Mouse (Mus musculus): ENCODE measurements around the gene Fdxr.

Fdxr gene

GRCm38 (mm10) chr11:115233526-115234290, 43.1 kb downstream of the Fdxr start:
- peak in 1 of 2 experiments; percentile 44 for DNase-seq

- DNase-seq: no peak
Measured at GRCm38 (mm10) chr11:115232889-115233288, 44.0 kb downstream of the Fdxr start.

GRCm38 (mm10) chr11:115231924-115232323, 44.9 kb downstream of the Fdxr start:
- DNase-seq: no peak

- no peak for DNase-seq
Measured at GRCm38 (mm10) chr11:115231168-115231915, 45.5 kb downstream of the Fdxr start.

GRCm38 (mm10) chr11:115229021-115229930, 47.6 kb downstream of the Fdxr start:
- no peak for DNase-seq

GRCm38 (mm10) chr11:115228430-115228829, 48.4 kb downstream of the Fdxr start:
- DNase-seq: no peak

- DNase-seq: no peak
Measured at GRCm38 (mm10) chr11:115227640-115228039, 49.2 kb downstream of the Fdxr start.

- DNase-seq: peak; percentile 50 to 55
Measured at GRCm38 (mm10) chr11:115226811-115227491, 49.9 kb downstream of the Fdxr start.

- DNase-seq: no peak
Measured at GRCm38 (mm10) chr11:115225301-115225700, 51.5 kb downstream of the Fdxr start.

- peak; percentile 68 to 77 for DNase-seq
Measured at GRCm38 (mm10) chr11:115224889-115225288, 52.0 kb downstream of the Fdxr start.

GRCm38 (mm10) chr11:115223877-115224276, 53.0 kb downstream of the Fdxr start:
- DNase-seq: no peak

- DNase-seq: peak in 1 of 2 experiments; percentile 42
Measured at GRCm38 (mm10) chr11:115223451-115223850, 53.4 kb downstream of the Fdxr start.

GRCm38 (mm10) chr11:115222570-115222969, 54.3 kb downstream of the Fdxr start:
- no peak for DNase-seq

GRCm38 (mm10) chr11:115222077-115222476, 54.8 kb downstream of the Fdxr start:
- DNase-seq: no peak

- DNase-seq: no peak
Measured at GRCm38 (mm10) chr11:115219685-115220084, 57.2 kb downstream of the Fdxr start.

- peak; percentile 45 to 54 for DNase-seq
Measured at GRCm38 (mm10) chr11:115219263-115219662, 57.6 kb downstream of the Fdxr start.
